Mouse (Mus musculus) spleen, adult 2 months (tissue): Measurements from ENCODE around the gene Ccdc69. TPM values are rescaled to one million over a fixed set of nuclear protein-coding genes. Genes with fewer than 3 reads are reported as not detected.

ENCODE experiments used
- DNase-seq, 2 experiments: peaks; one replicate each; pipeline versions ENCODE4 v3.0.0 to v3.0.0-alpha.2; 2012 to 2021; ENCODE audit warnings: low spot score in 2 of 2, low read depth in 1 of 2
- H3K27ac ChIP-seq: fragments of 200-500 bp; 2 replicates; pipeline ENCODE4 v1.5.1; 2012; ENCODE audit warnings: low read length, inconsistent platforms; ENCODE audit not compliant: insufficient read depth
- H3K27me3 ChIP-seq: fragments of 200-500 bp; 2 replicates; pipeline ENCODE4 v1.6.1; 2012; ENCODE audit warnings: mild to moderate bottlenecking, moderate library complexity, low read length, inconsistent platforms; ENCODE audit not compliant: control insufficient read depth, insufficient read depth
- H3K36me3 ChIP-seq: fragments of 200-500 bp; 2 replicates; pipeline ENCODE4 v1.6.1; 2012; ENCODE audit warnings: mild to moderate bottlenecking, low read length, inconsistent platforms; ENCODE audit not compliant: control insufficient read depth, insufficient read depth
- H3K4me1 ChIP-seq: fragments of 200-500 bp; 2 replicates; pipeline ENCODE4 v1.6.1; 2011; ENCODE audit warnings: inconsistent platforms; ENCODE audit not compliant: control insufficient read depth, insufficient read depth, insufficient read length
- H3K4me3 ChIP-seq: fragments of 200-500 bp; 2 replicates; pipeline ENCODE4 v1.5.1; 2011; ENCODE audit warnings: mild to moderate bottlenecking, inconsistent platforms; ENCODE audit not compliant: insufficient read depth, insufficient read length; ENCODE audit errors: extremely low read depth
- CTCF ChIP-seq: fragments of 200-500 bp; IDR thresholded peaks from 2 replicates; pipeline ENCODE4 v1.5.1; 2011; ENCODE audit warnings: mild to moderate bottlenecking, inconsistent platforms; ENCODE audit not compliant: insufficient read depth, insufficient read length, insufficient replicate concordance; ENCODE audit errors: extremely low read depth
- POLR2A ChIP-seq: fragments of 200-500 bp; IDR thresholded peaks from 2 replicates; pipeline ENCODE4 v1.6.1; 2011; ENCODE audit warnings: low read depth, low read length, inconsistent platforms
- WGBS: fragments of 180-500 bp; shearing (Covaris S2); methylation state at CpG from one replicate; pipeline ENCODE4 v1.1.7; 2018; 5-methylcytosine and 5-hydroxymethylcytosine counted together
- polyA plus RNA-seq: library from polyadenylated mRNA; depleted of rRNA; stranded (reverse); fragments of >200 nt; gene quantifications from 2 replicates; pipeline ENCODE4 v1.2.3, GENCODE M21; 2012

Ccdc69 gene
- polyA plus RNA-seq, 1 experiment = 10.6 TPM

GRCm38 (mm10) chr11:55057511-55057910 lies 20.4 kb downstream of the Ccdc69 start:
- WGBS = 85% methylated on average over 3 of the region's 3 CpGs
- no peak for TF ChIP-seq POLR2A
- no peak for TF ChIP-seq CTCF
- no peak overlapping the region for H3K27ac ChIP-seq
- DNase-seq = no peak
- no peaks in the 10 kb centered on the region for H3K27me3 ChIP-seq
- peaks cover 24% of the 10 kb centered on the region for H3K36me3 ChIP-seq
- no peak overlapping the region for H3K4me3 ChIP-seq
- no peaks in the 10 kb centered on the region for H3K4me1 ChIP-seq

DNA sequence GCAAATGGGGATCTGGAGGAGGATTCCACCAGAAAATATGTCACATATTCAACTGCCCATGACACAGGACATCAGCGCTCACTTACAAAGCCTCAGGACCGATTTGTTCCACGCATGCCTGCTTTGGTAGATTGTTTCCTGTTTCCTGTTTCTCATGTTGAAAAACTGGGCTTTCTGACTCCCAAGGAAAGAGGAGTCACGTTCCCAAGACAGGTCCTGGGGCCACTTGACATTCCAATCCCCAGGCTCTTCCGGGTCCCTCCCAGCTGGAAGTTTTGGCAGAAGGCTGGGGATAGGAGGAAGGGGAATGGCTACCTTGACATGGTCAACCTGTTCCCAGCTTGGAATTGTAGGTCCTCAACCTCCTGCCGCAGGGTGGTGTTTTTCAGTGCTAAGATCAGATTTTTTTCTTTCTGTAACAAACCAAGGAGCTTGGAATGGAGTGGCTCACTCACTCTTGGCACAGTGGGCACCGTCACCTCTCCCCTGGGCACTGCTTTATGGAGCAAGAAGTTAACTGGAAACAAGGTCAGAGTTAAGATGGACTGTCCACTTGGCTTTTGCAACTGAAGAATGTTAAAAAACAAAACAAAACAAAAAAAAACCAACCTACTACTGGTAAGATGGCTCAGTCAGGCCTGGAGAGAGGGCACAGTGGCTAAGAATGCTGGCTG lies 27.0 kb downstream of the Ccdc69 start:
- Histone ChIP-seq H3K4me3 (no peak overlapping the region), H3K27ac (no peak overlapping the region), H3K4me1 (no peaks in the 10 kb centered on the region), H3K27me3 (no peaks in the 10 kb centered on the region), H3K36me3 (peaks cover 23% of the 10 kb centered on the region)
- TF ChIP-seq POLR2A (no peak), CTCF (no peak)
- WGBS = 84% methylated on average over 7 of the region's 7 CpGs
- no peak for DNase-seq

DNA sequence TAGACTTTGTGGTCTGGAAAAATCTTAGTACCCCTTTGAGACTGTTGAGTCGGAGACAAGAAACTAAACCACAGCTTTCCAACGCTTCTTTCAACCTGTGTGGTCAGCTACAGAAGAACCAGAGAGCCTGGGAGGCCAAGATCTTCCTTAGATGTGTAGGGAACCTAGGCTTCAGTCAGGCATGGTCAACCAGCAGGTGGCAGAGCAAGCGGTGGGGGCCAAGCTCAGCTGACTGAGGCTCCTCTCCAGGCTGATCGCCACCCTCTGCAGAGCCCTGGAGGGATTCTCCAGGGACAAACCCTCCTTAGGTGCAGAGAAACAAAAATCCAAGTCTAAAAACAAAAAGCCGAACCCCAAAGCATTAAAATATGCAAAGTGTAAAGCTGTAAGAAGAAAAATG lies 31.3 kb downstream of the Ccdc69 start:
- no peak overlapping the region for H3K27ac ChIP-seq
- TF ChIP-seq POLR2A (no peak), CTCF (peak; percentile 79)
- H3K4me3 ChIP-seq = no peak overlapping the region
- 41% methylated on average over 5 of the region's 5 CpGs for WGBS
- DNase-seq = peak in 1 of 2 experiments; percentile 73
- peaks cover 13% of the 10 kb centered on the region for H3K36me3 ChIP-seq
- no peaks in the 10 kb centered on the region for H3K27me3 ChIP-seq
- H3K4me1 ChIP-seq = no peaks in the 10 kb centered on the region

- DNase-seq = no peak
- TF ChIP-seq POLR2A = no peak
- TF ChIP-seq CTCF = no peak
- WGBS = 89% methylated on average over 4 of the region's 4 CpGs
Observed at GRCm38 (mm10) chr11:55041348-55041747, 36.6 kb downstream of the Ccdc69 start.

GRCm38 (mm10) chr11:55039591-55039990 lies 38.3 kb downstream of the Ccdc69 start:
- WGBS = 2% methylated on average over 9 of the region's 9 CpGs
- DNase-seq = peak; percentile 33 to 81

More at GRCm38 (mm10) chr11:55041348-55041747, 36.6 kb downstream of the Ccdc69 start:
- Histone ChIP-seq H3K27ac (no peak overlapping the region), H3K27me3 (no peaks in the 10 kb centered on the region), H3K4me3 (no peak overlapping the region), H3K36me3 (no peaks in the 10 kb centered on the region), H3K4me1 (peaks cover 2% of the 10 kb centered on the region; the same call in 1 of the 2 replicates)

GRCm38 (mm10) chr11:55036601-55037000 lies 41.3 kb downstream of the Ccdc69 start:
- no peak for DNase-seq
- Histone ChIP-seq H3K4me1 (peaks cover 8% of the 10 kb centered on the region), H3K36me3 (no peaks in the 10 kb centered on the region), H3K27me3 (no peaks in the 10 kb centered on the region), H3K4me3 (no peak overlapping the region), H3K27ac (no peak overlapping the region)
- WGBS = 78% methylated on average over 3 of the region's 3 CpGs
- TF ChIP-seq CTCF (no peak), POLR2A (no peak)

More at GRCm38 (mm10) chr11:55039591-55039990, 38.3 kb downstream of the Ccdc69 start:
- no peaks in the 10 kb centered on the region for H3K27me3 ChIP-seq
- H3K36me3 ChIP-seq = no peaks in the 10 kb centered on the region
- no peak overlapping the region for H3K27ac ChIP-seq
- H3K4me3 ChIP-seq = no peak overlapping the region
- H3K4me1 ChIP-seq = peaks cover 2% of the 10 kb centered on the region; the same call in 1 of the 2 replicates
- TF ChIP-seq CTCF (peak; percentile 85), POLR2A (no peak)

GRCm38 (mm10) chr11:55033040-55033660 lies 44.8 kb downstream of the Ccdc69 start, which contains the start of gene Anxa6:
Anxa6 (minus strand) TSS chr11:55033445.
- peak within 1 kb of the TSS; percentile 84 for H3K4me3 ChIP-seq
- under 1% methylated on average over 41 of the region's 41 CpGs for WGBS
- no peaks in the 10 kb centered on the region for H3K27me3 ChIP-seq
- H3K4me1 ChIP-seq = peaks cover 17% of the 10 kb centered on the region
- TF ChIP-seq POLR2A = peak; percentile 89
- no peak for TF ChIP-seq CTCF
- DNase-seq = peak; percentile 49 to 85
- peak within 1 kb of the TSS; percentile 72 for H3K27ac ChIP-seq
- H3K36me3 ChIP-seq = no peaks in the 10 kb centered on the region
